Mouse (Mus musculus): ENCODE results near the gene Lcn4. TPM values are rescaled to one million over a fixed set of nuclear protein-coding genes. Genes with fewer than 3 reads are reported as not detected.

Gene Lcn4
- polyA plus RNA-seq (2015; fragmentation: Nextera tagmentation; extraction: Ambion mirVana) = 2.2 and 3.9 TPM in 2 replicates

GRCm38 (mm10) chr2:26671182-26671581 lies at the start of gene Lcn4:
TSS of gene Lcn4 (minus strand) at chr2:26671282.
- no peak for DNase-seq (ENCODE audit: low spot score)

DNA sequence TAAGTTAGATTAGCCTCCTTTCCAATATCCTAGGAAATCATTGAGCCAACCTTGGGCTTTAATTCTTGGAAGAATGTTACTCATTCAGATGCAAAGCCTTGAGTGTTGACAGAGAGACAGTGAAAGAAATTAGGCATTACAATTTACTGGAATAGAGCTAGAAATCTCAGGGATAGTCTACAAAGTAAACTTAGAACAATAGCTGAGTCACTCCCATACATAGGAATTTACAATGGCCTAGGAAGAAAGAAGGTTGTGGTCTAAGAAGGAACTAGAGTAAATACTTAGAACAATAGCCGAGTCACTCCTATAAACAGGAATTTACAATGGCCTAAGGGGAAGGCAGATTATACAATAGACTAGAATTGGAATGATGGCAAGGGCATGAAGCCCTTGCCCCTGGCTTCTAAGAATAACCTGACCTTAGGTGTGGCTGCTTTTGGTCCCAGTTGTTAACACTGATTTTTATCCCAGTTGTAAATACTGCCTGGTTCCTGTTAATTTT lies 15.1 kb upstream of the Lcn4 start:
- no peak for DNase-seq (ENCODE audit: low spot score)

GRCm38 (mm10) chr2:26668746-26669145 lies 2.3 kb downstream of the Lcn4 start:
- DNase-seq (ENCODE audit: low spot score) = peak; percentile 75

DNA sequence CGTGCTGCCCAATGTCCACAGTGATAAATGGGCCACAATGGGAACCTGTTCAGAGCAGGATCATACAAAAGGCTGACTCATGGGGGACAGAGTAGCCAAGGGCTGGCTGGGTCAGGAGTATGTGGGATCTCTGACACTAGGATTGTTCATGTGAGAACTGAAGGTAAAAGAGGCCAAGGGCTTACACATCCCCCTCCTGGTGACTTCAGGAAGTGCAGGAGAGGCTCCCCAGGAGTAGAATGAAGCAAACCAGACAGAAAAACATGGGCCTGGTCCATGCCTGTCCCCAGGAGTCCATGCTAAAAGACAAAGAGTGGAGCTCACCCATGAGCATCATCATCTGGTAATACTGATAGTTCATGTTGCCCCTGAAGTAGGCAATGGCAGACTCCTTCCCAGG lies 7.5 kb downstream of the Lcn4 start:
- peak; percentile 74 for DNase-seq (ENCODE audit: low spot score)

DNA sequence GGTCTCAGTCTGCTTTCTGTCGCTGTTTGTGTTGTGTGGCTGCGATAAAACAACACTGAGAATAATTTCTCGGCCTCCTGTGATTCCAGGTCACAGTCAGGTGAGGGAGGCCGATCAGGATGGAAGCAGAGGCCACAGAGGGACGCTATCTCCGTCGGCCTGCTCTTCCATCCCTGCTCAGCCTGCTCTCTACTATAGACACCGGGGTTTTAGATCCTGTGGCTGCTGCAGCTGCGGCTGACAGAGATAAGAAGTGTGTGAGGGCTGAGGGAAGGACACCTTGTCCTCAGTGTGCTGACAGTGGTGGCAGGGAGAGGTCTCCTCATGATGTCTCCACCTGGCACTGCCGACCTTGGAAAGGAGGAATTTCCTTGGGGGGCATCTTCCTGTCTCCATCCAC lies 8.0 kb downstream of the Lcn4 start:
- peak; percentile 41 for DNase-seq (ENCODE audit: low spot score)

DNA sequence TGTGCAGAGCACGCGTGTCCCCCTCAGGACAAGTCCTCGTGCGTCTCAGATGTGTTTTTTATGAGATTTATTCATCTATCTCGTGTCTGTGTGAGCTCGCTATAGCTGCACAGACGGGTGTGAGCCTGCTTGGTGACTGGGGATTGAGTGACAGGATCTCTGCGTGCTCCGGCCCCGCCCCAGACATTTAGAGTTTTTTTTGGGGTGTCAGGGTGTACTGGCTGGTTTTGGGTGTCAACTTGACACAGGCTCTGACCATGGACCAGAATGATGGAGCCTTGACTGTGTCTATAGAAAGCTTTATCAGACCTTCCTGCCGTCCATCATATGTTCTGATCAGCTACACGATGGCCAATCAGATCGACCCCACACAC lies 8.6 kb downstream of the Lcn4 start:
- DNase-seq (ENCODE audit: low spot score) = no peak

GRCm38 (mm10) chr2:26661768-26662508 lies 9.1 kb downstream of the Lcn4 start:
- DNase-seq (ENCODE audit: low spot score) = peak; percentile 9

DNA sequence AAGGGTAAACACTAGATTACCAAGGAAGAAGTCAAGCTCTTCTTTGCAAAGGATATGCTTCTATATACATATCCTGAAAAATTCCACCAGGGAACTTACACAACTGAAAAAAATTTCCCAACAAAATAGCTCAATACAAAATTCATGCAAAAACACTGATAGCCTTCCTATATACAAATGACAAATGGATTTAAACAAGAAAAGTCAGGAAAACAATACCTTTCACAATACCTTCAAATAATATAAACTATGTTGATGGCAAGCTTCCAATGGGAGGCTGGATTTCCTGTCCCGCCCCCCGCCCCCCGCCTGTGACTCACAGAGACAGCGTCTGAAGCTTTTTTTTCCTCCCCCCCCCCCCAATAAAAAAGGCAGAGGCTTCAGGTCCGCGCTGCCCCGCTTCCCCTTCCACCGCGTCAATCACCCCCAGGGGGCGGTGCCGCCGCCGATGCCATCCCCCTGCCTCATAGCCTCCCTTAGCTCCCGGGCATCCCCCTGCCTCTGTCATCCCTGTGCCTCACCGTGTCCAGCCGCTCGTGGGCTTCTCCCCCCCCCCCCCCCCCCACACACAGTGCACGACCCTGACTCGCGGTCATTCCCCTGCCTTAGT lies 9.8 kb downstream of the Lcn4 start:
- peak; percentile 43 for DNase-seq (ENCODE audit: low spot score)

GRCm38 (mm10) chr2:26657426-26657825 lies 13.7 kb downstream of the Lcn4 start:
- no peak for DNase-seq (ENCODE audit: low spot score)

DNA sequence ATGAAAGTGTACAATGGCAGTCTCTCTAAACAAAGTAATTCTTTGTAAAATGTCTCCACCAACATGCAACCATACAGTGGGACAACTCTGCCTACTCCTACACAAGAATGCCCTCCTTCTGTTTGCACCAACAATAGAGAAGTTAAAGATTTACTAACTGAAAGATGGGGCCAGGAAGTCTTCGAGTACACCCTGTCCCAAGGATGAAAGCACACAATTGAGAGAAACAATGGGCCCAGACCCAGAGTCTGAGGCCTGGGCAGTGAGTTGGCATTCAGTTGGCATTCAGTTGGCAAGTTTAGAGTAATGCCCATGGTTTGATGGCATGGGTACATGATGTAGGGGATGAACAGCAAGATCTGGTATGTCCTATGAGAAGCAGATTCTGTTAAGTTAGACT lies 16.4 kb downstream of the Lcn4 start:
- DNase-seq (ENCODE audit: low spot score) = no peak

DNA sequence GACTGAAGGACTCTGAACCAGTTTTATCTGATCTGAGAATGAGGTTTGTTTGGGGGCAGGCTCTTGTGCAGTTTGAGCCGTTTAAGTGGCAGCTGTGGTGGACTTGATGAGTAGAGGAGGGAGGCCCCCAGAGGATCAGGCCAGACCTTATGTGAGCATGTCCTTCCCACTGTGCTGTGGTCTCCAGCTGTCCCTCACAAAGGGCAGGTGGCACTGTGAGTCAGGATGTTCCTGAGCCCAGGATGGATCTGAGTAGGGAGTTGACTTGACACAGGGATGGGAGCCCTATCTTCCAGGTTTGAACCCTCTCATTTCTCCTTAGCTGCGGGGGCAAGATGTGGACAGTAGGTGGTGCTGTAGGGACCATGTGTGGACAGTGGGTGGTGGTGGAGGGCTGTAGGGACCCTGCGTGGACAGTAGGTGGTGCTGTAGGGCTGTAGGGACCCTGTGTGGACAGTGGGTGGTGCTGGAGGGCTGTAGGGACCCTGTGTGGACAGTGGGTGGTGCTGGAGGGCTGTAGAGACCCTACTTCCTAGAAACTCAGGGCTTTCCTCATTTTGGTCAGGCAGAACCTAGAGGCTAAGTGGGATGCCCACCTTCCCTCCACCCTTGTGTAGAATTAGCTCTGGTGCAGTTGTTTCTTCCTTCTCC lies 24.3 kb downstream of the Lcn4 start:
- DNase-seq (ENCODE audit: low spot score) = peak; percentile 91

GRCm38 (mm10) chr2:26643942-26644341 lies 27.1 kb downstream of the Lcn4 start:
- peak; percentile 70 for DNase-seq (ENCODE audit: low spot score)

DNA sequence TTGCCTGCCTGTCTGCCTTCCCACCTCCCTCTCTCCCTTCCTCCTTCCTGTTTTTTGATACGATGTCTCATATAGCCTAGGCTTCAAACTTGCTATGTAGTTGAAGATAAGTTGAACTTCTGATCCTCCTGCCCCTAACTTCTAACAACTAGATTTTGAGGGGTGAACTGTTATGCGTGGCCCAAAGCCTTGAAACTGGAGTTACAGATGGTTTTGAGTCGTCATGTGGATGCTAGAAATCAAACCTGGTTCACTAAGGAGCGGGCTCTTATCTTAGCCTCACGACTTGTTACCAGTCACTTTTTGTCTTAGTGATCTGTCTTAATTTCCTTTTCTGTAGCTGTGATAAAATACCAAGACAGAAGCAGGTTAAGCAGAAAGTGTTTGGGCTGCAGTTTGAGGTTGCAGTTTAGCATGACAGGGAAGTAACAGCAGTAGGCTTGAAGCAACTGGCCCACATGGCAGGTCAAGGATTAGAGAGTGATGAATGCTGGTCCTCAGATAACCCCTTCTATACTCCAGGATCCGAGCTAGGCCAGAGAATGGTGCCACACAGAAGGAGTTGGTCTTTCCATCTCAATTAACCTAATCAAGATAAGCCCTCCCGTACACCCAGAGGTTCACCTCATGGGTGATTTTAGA lies 30.0 kb downstream of the Lcn4 start:
- DNase-seq (ENCODE audit: low spot score) = no peak

DNA sequence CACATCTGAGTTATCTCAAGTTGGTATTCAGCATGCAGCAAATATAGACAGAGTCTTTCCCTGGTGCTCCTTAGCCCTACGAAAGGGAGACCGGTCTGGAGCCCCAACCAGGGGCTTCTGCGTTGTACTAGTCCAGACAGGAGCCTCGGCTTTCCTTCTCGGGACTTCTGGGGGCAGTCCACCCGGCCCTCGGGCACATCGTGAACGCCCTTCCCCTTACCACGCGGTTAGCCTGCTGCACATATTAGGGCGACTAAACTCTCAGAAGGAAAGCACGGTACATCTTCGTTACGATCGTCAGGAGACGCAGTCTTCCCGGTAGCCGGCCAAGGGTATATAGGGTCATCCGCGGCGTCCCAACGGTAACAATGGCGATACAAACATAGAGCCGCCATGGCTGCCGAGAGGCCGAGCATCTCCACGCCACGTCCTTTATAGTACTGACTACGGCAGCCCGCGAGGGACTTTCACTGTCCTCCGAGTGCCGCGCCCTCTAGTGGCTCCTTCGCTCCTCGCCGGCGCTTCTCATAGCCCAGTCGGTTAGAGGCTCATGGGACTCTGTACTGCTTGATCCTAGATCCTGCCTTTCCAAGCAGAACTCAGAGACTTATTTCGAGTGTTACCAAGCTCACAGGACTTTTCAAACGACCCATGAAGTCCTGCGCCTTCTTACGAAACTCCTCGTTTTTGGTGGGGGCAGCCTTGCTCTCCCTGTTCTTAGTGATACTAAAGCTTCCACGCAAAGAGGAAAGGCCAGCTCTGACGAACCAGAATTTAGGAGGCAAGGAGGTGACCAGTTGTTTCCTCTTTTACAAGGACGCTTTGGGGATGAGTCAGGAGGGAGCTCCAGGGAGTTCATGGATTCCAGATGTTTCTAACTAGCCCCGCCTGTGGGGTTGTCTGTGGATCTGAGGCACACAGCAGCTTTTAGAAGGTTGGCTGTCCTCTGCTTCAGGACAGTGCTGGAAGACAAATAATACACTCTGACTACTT lies 30.9 kb downstream of the Lcn4 start:
- peak; percentile 95 for DNase-seq (ENCODE audit: low spot score)

DNA sequence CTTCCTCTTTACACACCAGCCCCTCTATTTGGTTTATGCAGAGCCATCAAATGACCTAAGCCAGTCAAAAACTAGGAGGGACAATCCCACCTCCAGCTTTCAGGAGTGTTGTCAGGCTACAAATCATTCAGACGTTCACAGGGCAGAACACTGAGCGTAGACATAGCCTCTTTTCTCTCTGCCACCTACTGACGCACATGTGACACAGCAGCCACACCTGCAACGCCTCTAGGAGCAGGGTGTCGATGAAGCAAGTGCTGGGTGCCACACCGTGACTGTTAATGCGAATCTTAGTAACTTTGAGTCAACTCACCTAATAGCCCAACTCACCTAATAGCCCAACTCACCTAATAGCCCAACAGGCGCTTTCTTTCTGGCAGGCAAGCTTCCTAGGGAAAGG lies 32.0 kb downstream of the Lcn4 start:
- peak; percentile 81 for DNase-seq (ENCODE audit: low spot score)

GRCm38 (mm10) chr2:26638572-26638971 lies 32.5 kb downstream of the Lcn4 start:
- no peak for DNase-seq (ENCODE audit: low spot score)

- DNase-seq (ENCODE audit: low spot score) = no peak
Measured at GRCm38 (mm10) chr2:26638039-26638438, 33.0 kb downstream of the Lcn4 start.

DNA sequence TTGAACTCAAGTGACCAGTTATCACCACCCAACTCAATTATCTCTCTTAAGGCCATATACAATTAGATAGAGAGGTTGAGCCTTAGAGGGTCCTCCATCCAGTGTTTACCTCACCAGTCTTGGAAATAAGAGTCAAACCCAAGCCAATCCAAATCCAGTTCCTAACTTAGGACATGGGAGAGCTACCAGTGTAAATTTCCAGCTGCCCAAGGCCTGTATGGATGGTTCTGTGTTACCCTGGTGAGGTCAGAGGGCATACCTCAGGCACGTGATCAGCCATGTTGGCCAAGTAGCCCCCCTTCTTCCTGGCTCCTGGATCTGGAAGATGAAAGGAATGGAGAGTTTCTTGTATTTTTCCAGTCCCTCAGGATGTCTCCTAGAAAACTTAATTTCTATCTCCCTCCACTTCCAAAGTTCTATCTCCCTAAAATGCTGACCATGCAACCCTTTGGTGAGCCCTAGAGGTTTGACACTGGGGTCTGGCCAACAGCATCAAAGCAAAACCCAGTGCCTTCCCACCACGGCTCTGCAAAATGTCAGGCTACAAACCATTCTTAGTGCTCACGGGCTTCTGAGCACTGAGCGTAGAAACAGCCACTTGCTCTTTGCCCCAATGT lies 33.7 kb downstream of the Lcn4 start:
- DNase-seq (ENCODE audit: low spot score) = no peak

DNA sequence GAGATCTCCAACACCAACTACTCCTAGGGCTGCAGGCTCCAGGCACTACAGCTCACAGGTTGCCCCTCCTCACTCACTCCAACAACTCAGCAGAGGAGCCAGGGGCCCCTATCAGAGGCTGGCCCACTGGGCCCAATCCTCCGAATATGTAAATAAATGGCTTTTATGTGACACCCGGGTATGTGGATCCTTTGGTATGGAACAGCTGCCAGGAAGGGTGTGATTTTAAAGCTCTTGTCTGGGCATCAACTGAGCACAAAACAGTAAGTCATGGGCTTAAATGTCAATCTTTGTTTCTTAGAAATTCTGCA lies 34.8 kb downstream of the Lcn4 start:
- no peak for DNase-seq (ENCODE audit: low spot score)

All from thymus, postnatal 0 days (tissue).